Comparison of ENCODE assay signal across 18 mouse cellular contexts in genomic region chr4:109609770-109610169, GRCm38 (mm10). TPM values are rescaled to one million over a fixed set of nuclear protein-coding genes. Genes with fewer than 3 reads are reported as not detected.
A peak's percentile ranks its signal among the peaks of the same experiment; 100 is the strongest.
DNase-seq lines count a peak whose midpoint lies in the region; ATAC-seq and TF ChIP-seq lines count a peak whose summit lies in the region.
"Had no signal": no experiment of that assay in that cellular context is flagged by ENCODE, and none has a peak within 500 bp of the region (broad histone marks: within the 10 kb centered on the region; RNA-seq: fewer than 3 reads in every experiment).

No protein-coding gene starts in this region.

- H3K9ac ChIP-seq in forebrain, embryonic 13.5 days, result no peak overlapping the region
- H3K9ac ChIP-seq: embryonic facial prominence, embryonic 13.5 days; limb, embryonic 15.5 days; midbrain, embryonic 12.5 days had no signal

- H3K9me3 ChIP-seq in forebrain, embryonic 13.5 days (replicated peaks), result no peaks in the 10 kb centered on the region
- H3K9me3 ChIP-seq: embryonic facial prominence, embryonic 13.5 days; limb, embryonic 15.5 days; midbrain, embryonic 12.5 days had no signal

- H3K36me3 ChIP-seq in forebrain, embryonic 13.5 days (ENCODE audit: poor library complexity, severe bottlenecking), result no peaks in the 10 kb centered on the region
- H3K36me3 ChIP-seq: embryonic facial prominence, embryonic 13.5 days; limb, embryonic 15.5 days; midbrain, embryonic 12.5 days had no signal

- 46% methylated on average over 1 of the region's 1 CpGs for WGBS in lung, adult 2 months
- 70% methylated on average over 1 of the region's 1 CpGs for WGBS in forebrain, embryonic 13.5 days

- H3K27me3 ChIP-seq in forebrain, embryonic 13.5 days, result no peaks in the 10 kb centered on the region
- H3K27me3 ChIP-seq: embryonic facial prominence, embryonic 13.5 days; limb, embryonic 15.5 days; midbrain, embryonic 12.5 days had no signal

- TF ChIP-seq POLR2A in lung, adult 2 months (IDR thresholded peaks at IDR 0.05; ENCODE audit: borderline replicate concordance, extremely low read depth, low read depth, low read length), result no peak

- peak; percentile 8 to 28 for DNase-seq in lung, adult 18-20 months
- no peak for DNase-seq in lung, adult 2 months
- DNase-seq in fat pad, adult 2 months (ENCODE audit: extremely low read depth, low read depth, low spot score), result peak; percentile 82
- DNase-seq in lung, postnatal 25 days (ENCODE audit: low spot score), result peak; percentile 28
- no peak for DNase-seq in layer of hippocampus, postnatal 14 days (ENCODE audit: low spot score in 2 of 2)
- DNase-seq in kidney, postnatal 25 days, result no peak
- DNase-seq: cerebellum, adult 9-10 months; gastrocnemius, postnatal 10 days; kidney, adult 11 months; kidney, postnatal 14 days; right cerebral cortex, adult 18-20 months; thymus, adult 2 months had no signal

- H3K4me2 ChIP-seq in forebrain, embryonic 13.5 days, result no peak overlapping the region
- H3K4me2 ChIP-seq: embryonic facial prominence, embryonic 13.5 days; heart, embryonic 11.5 days; limb, embryonic 15.5 days; midbrain, embryonic 12.5 days had no signal

- no peak overlapping the region for H3K27ac ChIP-seq in forebrain, embryonic 13.5 days
- H3K27ac ChIP-seq: embryonic facial prominence, embryonic 13.5 days; hindbrain, postnatal 0 days; limb, embryonic 15.5 days; midbrain, embryonic 12.5 days had no signal

- no peak overlapping the region for H3K4me3 ChIP-seq in lung, adult 2 months (replicated peaks; ENCODE audit: extremely low read depth, low read depth, low read length)
- no peak overlapping the region for H3K4me3 ChIP-seq in forebrain, embryonic 13.5 days
- H3K4me3 ChIP-seq: embryonic facial prominence, embryonic 13.5 days; limb, embryonic 15.5 days; midbrain, embryonic 12.5 days had no signal

- ATAC-seq in forebrain, embryonic 13.5 days, result no peak
- ATAC-seq: hindbrain, postnatal 0 days had no signal

- no peaks in the 10 kb centered on the region for H3K4me1 ChIP-seq in lung, adult 2 months (ENCODE audit: control insufficient read depth, insufficient read depth, low read length)
- H3K4me1 ChIP-seq in forebrain, embryonic 13.5 days, result no peaks in the 10 kb centered on the region
- H3K4me1 ChIP-seq: embryonic facial prominence, embryonic 13.5 days; limb, embryonic 15.5 days; midbrain, embryonic 12.5 days had no signal

- no peak for TF ChIP-seq CTCF in lung, adult 2 months (IDR thresholded peaks at IDR 0.05; ENCODE audit: insufficient read depth, low read length)

RNA-seq across cellular contexts. Expression of gene Cdkn2c, which starts 57.2 kb away (rescaled TPM):
- 8.7 and 13.1 TPM in 2 replicates for polyA plus RNA-seq in lung, adult 2 months (2012; rRNA removed)
- 1 to 10 TPM; 5.4 to 6.6 TPM for total RNA-seq in layer of hippocampus, postnatal 14 days (2021)
- 9.9 and 13.5 TPM in 2 replicates for polyA plus RNA-seq in forebrain, embryonic 13.5 days (2015; fragmentation: Nextera tagmentation; extraction: Ambion mirVana)

Comparison
In these comparisons a context has a peak if more than half of its experiments do, and no peak if none do; other contexts are left out.
1. DNase-seq: peak in lung, adult 18-20 months (2 of 2), fat pad, adult 2 months (single experiment) and lung, postnatal 25 days (single experiment); none in lung, adult 2 months (single experiment), layer of hippocampus, postnatal 14 days (0 of 2) and kidney, postnatal 25 days (0 of 2).